11 mouse cellular contexts compared by ENCODE assay signal in the genomic region with DNA sequence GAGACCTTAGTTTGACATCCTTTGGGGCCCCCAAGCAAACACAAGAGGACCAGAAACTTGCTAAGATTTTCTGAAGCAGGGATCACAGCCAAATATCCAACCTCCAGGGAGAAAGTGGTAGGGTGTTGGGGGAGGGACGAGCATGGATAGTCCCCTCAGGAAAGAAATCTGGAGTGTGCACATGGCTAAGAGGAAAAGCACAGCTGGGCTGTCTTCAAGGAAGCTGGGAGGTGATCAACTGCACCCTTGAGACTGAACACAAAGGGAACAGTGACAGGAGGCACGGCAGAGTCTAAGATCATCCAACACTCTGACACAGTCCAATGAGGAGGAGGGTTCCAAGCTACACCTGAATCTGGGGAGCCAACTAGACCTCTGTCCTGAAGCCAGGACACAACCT. TPM values are rescaled to one million over a fixed set of nuclear protein-coding genes. Genes with fewer than 3 reads are reported as not detected.
A peak's percentile ranks its signal among the peaks of the same experiment; 100 is the strongest.
DNase-seq lines count a peak whose midpoint lies in the region; ATAC-seq and TF ChIP-seq lines count a peak whose summit lies in the region.
"Had no signal": no experiment of that assay in that cellular context is flagged by ENCODE, and none has a peak within 500 bp of the region (broad histone marks: within the 10 kb centered on the region; RNA-seq: fewer than 3 reads in every experiment).

No protein-coding gene starts in this region.

- no peak for TF ChIP-seq CTCF in kidney, adult 2 months (conservative IDR thresholded peaks at IDR 0.05; ENCODE audit: insufficient read depth, insufficient read length, low read depth, low read length)
- no peak for TF ChIP-seq CTCF in stomach, postnatal 0 days (IDR thresholded peaks at IDR 0.05; ENCODE audit: low read depth)
- no peak for TF ChIP-seq CTCF in left cerebral cortex, adult 2 months (IDR thresholded peaks at IDR 0.05)

- no peak for TF ChIP-seq EP300 in stomach, postnatal 0 days (optimal IDR thresholded peaks at IDR 0.05)

- DNase-seq in kidney, adult 2 months: peak; percentile 43
- no peak for DNase-seq in kidney, adult 18-20 months
- no peak for DNase-seq in stomach, postnatal 0 days (ENCODE audit: low spot score)
- DNase-seq in left cerebral cortex, adult 2 months (ENCODE audit: extremely low spot score in 1 of 2, low spot score in 2 of 2): no peak
- no peak for DNase-seq in cerebellum, postnatal 14 days

- intact Hi-C loops in left cerebral cortex, adult 2 months (cut with DNase I): no loop called here

- no peaks in the 10 kb centered on the region for H3K9me3 ChIP-seq in stomach, embryonic 14.5 days (ENCODE audit: control insufficient read depth, low read depth, low read length)
- no peaks in the 10 kb centered on the region for H3K9me3 ChIP-seq in stomach, postnatal 0 days (ENCODE audit: control insufficient read depth, low read length)
- H3K9me3 ChIP-seq in heart, embryonic 16.5 days (replicated peaks; ENCODE audit: control insufficient read depth, low read length): no peaks in the 10 kb centered on the region
- H3K9me3 ChIP-seq: liver, embryonic 15.5 days; midbrain, embryonic 12.5 days had no signal

- H3K36me3 ChIP-seq in kidney, adult 2 months (ENCODE audit: control insufficient read depth, insufficient read depth, low read length): no peaks in the 10 kb centered on the region
- peaks cover 8% of the 10 kb centered on the region; the same call in 1 of the 2 replicates for H3K36me3 ChIP-seq in stomach, embryonic 14.5 days (ENCODE audit: control insufficient read depth, insufficient read depth, low read length)
- no peaks in the 10 kb centered on the region for H3K36me3 ChIP-seq in stomach, postnatal 0 days (ENCODE audit: control insufficient read depth, insufficient read depth, low read length)
- H3K36me3 ChIP-seq in heart, embryonic 16.5 days (ENCODE audit: control insufficient read depth, insufficient read depth): no peaks in the 10 kb centered on the region
- H3K36me3 ChIP-seq: liver, embryonic 15.5 days; midbrain, embryonic 12.5 days had no signal

- no peak overlapping the region for H3K4me3 ChIP-seq in kidney, adult 2 months (ENCODE audit: insufficient read depth, low read depth, low read length)
- H3K4me3 ChIP-seq in stomach, embryonic 14.5 days (ENCODE audit: low read depth, low read length): no peak overlapping the region
- H3K4me3 ChIP-seq in stomach, postnatal 0 days (ENCODE audit: low read depth, low read length): no peak overlapping the region
- H3K4me3 ChIP-seq in heart, embryonic 16.5 days (ENCODE audit: low read length): no peak overlapping the region
- H3K4me3 ChIP-seq in left cerebral cortex, adult 2 months: no peak overlapping the region
- H3K4me3 ChIP-seq: liver, embryonic 15.5 days; midbrain, embryonic 12.5 days had no signal

- H3K27ac ChIP-seq in kidney, adult 2 months (ENCODE audit: insufficient read depth, low read depth, low read length): no peak overlapping the region
- no peak overlapping the region for H3K27ac ChIP-seq in stomach, embryonic 14.5 days (ENCODE audit: low read length)
- no peak overlapping the region; the same call in 1 of the 2 replicates for H3K27ac ChIP-seq in stomach, postnatal 0 days (replicated peaks)
- peak overlapping the region; percentile 56 for H3K27ac ChIP-seq in heart, embryonic 16.5 days (ENCODE audit: low read length)
- H3K27ac ChIP-seq in left cerebral cortex, adult 2 months: no peak overlapping the region
- H3K27ac ChIP-seq: liver, embryonic 15.5 days; midbrain, embryonic 12.5 days had no signal

- no peaks in the 10 kb centered on the region for H3K27me3 ChIP-seq in kidney, adult 2 months (replicated peaks; ENCODE audit: control insufficient read depth, insufficient read depth, low read length)
- H3K27me3 ChIP-seq in stomach, embryonic 14.5 days (ENCODE audit: control insufficient read depth, insufficient read depth, low read length): no peaks in the 10 kb centered on the region
- no peaks in the 10 kb centered on the region for H3K27me3 ChIP-seq in stomach, postnatal 0 days (ENCODE audit: control insufficient read depth, insufficient read depth, low read length)
- H3K27me3 ChIP-seq in heart, embryonic 16.5 days (ENCODE audit: control insufficient read depth, insufficient read depth, low read length): no peaks in the 10 kb centered on the region
- H3K27me3 ChIP-seq: CH12.LX; liver, embryonic 15.5 days; midbrain, embryonic 12.5 days had no signal

- WGBS in kidney, adult 2 months: 33% methylated on average over 2 of the region's 2 CpGs
- 31% methylated on average over 2 of the region's 2 CpGs for WGBS in stomach, embryonic 14.5 days
- 25% methylated on average over 2 of the region's 2 CpGs for WGBS in stomach, postnatal 0 days
- WGBS in heart, embryonic 16.5 days: 46% methylated on average over 2 of the region's 2 CpGs

- TF ChIP-seq POLR2A in kidney, adult 2 months (IDR thresholded peaks at IDR 0.05; ENCODE audit: low read depth, low read length): no peak

- no peak overlapping the region for H3K9ac ChIP-seq in stomach, embryonic 14.5 days (replicated peaks; ENCODE audit: low read depth, low read length)
- H3K9ac ChIP-seq in stomach, postnatal 0 days (ENCODE audit: low read length): no peak overlapping the region
- H3K9ac ChIP-seq in heart, embryonic 16.5 days (ENCODE audit: low read length): no peak overlapping the region; the same call in 1 of the 2 replicates
- H3K9ac ChIP-seq: liver, embryonic 15.5 days; midbrain, embryonic 12.5 days had no signal

- H3K4me2 ChIP-seq in stomach, embryonic 14.5 days (replicated peaks; ENCODE audit: low read depth, low read length): no peak overlapping the region
- H3K4me2 ChIP-seq in stomach, postnatal 0 days (replicated peaks; ENCODE audit: low read depth): no peak overlapping the region
- H3K4me2 ChIP-seq in heart, embryonic 16.5 days (ENCODE audit: low read depth, low read length): no peak overlapping the region
- H3K4me2 ChIP-seq: liver, embryonic 15.5 days; midbrain, embryonic 12.5 days had no signal

- peak; percentile 7; the same call in 1 of the 2 replicates for ATAC-seq in stomach, embryonic 14.5 days (ENCODE audit: insufficient number of reproducible peaks, insufficient read depth, low FRiP score, low read depth)
- no peak for ATAC-seq in stomach, postnatal 0 days (ENCODE audit: low FRiP score, low TSS enrichment)
- ATAC-seq in heart, embryonic 16.5 days (replicated peaks; ENCODE audit: extremely low read depth, insufficient read depth, low FRiP score): no peak
- ATAC-seq: forebrain, embryonic 16.5 days had no signal

- H3K4me1 ChIP-seq in kidney, adult 2 months (ENCODE audit: control insufficient read depth, insufficient read depth, low read length): peaks cover 7% of the 10 kb centered on the region
- peaks cover 53% of the 10 kb centered on the region for H3K4me1 ChIP-seq in stomach, embryonic 14.5 days (ENCODE audit: control insufficient read depth, insufficient read depth, low read length)
- H3K4me1 ChIP-seq in stomach, postnatal 0 days (replicated peaks; ENCODE audit: control insufficient read depth, insufficient read depth): peaks cover 7% of the 10 kb centered on the region; the same call in 1 of the 2 replicates
- H3K4me1 ChIP-seq in heart, embryonic 16.5 days (ENCODE audit: control insufficient read depth, insufficient read depth, low read length): peaks cover 78% of the 10 kb centered on the region

RNA-seq across cellular contexts. Expression of gene Actn1, which starts 13.7 kb away (rescaled TPM):
- 31.3 and 32.6 TPM in 2 replicates for polyA plus RNA-seq in kidney, adult 2 months (2012; rRNA removed)
- polyA plus RNA-seq in stomach, embryonic 14.5 days (2014; fragmentation: Nextera tagmentation; extraction: Ambion mirVana): 80.4 and 81.7 TPM in 2 replicates
- 32.2 and 36.8 TPM in 2 replicates for polyA plus RNA-seq in stomach, postnatal 0 days (2015; fragmentation: Nextera tagmentation; extraction: Ambion mirVana)
- polyA plus RNA-seq in heart, embryonic 16.5 days (2015; fragmentation: Nextera tagmentation; extraction: Ambion mirVana): 31.0 and 33.1 TPM in 2 replicates
- total RNA-seq in left cerebral cortex, adult 2 months (2021): 100 to 1,000 TPM; 125 to 130 TPM
